Mouse (Mus musculus) G1E (cell line): ENCODE measurements around the gene Arid2. TPM values are rescaled to one million over a fixed set of nuclear protein-coding genes. Genes with fewer than 3 reads are reported as not detected.
"Not testable (repeated sequence)": the region's sequence is repeated elsewhere in the genome, so short reads cannot be mapped to it uniquely, and the experiment has no call there.

Experiments
- ATAC-seq: 2 replicates; pipeline ENCODE4 v1.8.0; 2016; ENCODE audit warnings: mild to moderate bottlenecking; ENCODE audit not compliant: insufficient number of reproducible peaks, poor library complexity, low FRiP score, severe bottlenecking; ENCODE audit errors: extremely low read depth
- DNase-seq: peaks from one replicate; pipeline ENCODE4 v3.0.0; 2012; ENCODE audit warnings: low spot score
- H3K27me3 ChIP-seq: 2 replicates; pipeline ENCODE4 v1.6.1; 2012; ENCODE audit warnings: mild to moderate bottlenecking, low read length, inconsistent platforms; ENCODE audit not compliant: insufficient read depth
- H3K36me3 ChIP-seq: replicated peaks from 2 replicates; pipeline ENCODE3; 2012; ENCODE audit warnings: mild to moderate bottlenecking, inconsistent platforms
- H3K4me1 ChIP-seq: 2 replicates; pipeline ENCODE4 v1.6.1; 2012; ENCODE audit warnings: low read depth, low read length, inconsistent platforms, mixed read lengths; ENCODE audit not compliant: insufficient read depth
- H3K4me3 ChIP-seq: 2 replicates; pipeline ENCODE4 v1.5.1; 2012; ENCODE audit warnings: low read depth, mild to moderate bottlenecking, inconsistent platforms, low read length, moderate library complexity, mixed read lengths
- H3K9me3 ChIP-seq: replicated peaks from 2 replicates; pipeline ENCODE4 v1.6.1; 2012; ENCODE audit warnings: inconsistent platforms
- CTCF ChIP-seq: IDR thresholded peaks from 2 replicates; pipeline ENCODE4 v1.5.1; 2012; ENCODE audit warnings: low read depth, low read length, inconsistent platforms, mixed read lengths
- GATA1 ChIP-seq: IDR thresholded peaks from 2 replicates; pipeline ENCODE4 v1.6.1; 2012; ENCODE audit warnings: borderline replicate concordance, low read length, inconsistent platforms, mixed read lengths
- GATA2 ChIP-seq: IDR thresholded peaks from 2 replicates; pipeline ENCODE4 v1.6.1; 2012; ENCODE audit warnings: low read depth, low read length, inconsistent platforms, borderline replicate concordance
- POLR2AphosphoS5 ChIP-seq: IDR thresholded peaks from 2 replicates; pipeline ENCODE4 v1.6.1; 2012; ENCODE audit warnings: low read depth, low read length, inconsistent platforms; ENCODE audit not compliant: insufficient replicate concordance
- TAL1 ChIP-seq: conservative IDR thresholded peaks from 2 replicates; pipeline ENCODE4 v1.6.1; 2012; ENCODE audit warnings: low read depth, low read length, inconsistent platforms, mixed read lengths
- polyA plus RNA-seq: library from polyadenylated mRNA; stranded (reverse); fragments of >175 nt; gene quantifications from 2 replicates; pipeline ENCODE4 v1.2.3, GENCODE M21; 2012
- total RNA-seq, 2 experiments: library from RNA; stranded (forward) in 1 of 2; stranded (reverse) in 1 of 2; fragments of 200-1000 nt in 1 of 2; fragments of >200 nt in 1 of 2; fragmentation: Nextera tagmentation in 1 of 2; gene quantifications; 2 replicates each; pipeline ENCODE4 v1.2.3; 2014 to 2017

The Arid2 gene
- total and polyA plus RNA-seq, 3 experiments = 15.8 to 100 (median 48.7) TPM

DNA sequence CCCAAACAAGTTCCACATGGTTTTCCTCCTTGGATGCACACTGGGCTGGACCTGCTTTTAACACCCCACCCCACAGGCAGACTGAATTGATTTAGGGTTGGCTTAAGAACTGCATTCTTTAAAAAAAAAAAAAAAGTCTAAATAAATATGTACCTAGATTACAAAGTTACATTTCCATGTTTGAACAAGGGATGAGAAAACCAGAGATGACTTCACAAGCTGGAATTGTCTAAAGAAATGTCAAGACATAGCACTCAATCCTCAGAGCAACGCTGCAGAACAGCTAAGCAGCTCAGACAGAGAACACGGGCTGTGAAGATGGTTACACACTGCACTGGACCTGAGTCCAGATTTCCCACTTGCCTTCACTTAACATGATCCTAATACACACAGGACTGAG is 119.8 kb downstream of the Arid2 start:
- no peaks in the 10 kb centered on the region for H3K27me3 ChIP-seq
- H3K4me3 ChIP-seq = no peak overlapping the region
- ATAC-seq (no peak), DNase-seq (no peak)
- peaks cover 77% of the 10 kb centered on the region for H3K36me3 ChIP-seq
- H3K9me3 ChIP-seq = no peaks in the 10 kb centered on the region
- peaks cover 4% of the 10 kb centered on the region for H3K4me1 ChIP-seq
- no peak for TF ChIP-seq POLR2AphosphoS5
- no peak for TF ChIP-seq TAL1
- TF ChIP-seq CTCF = no peak
- TF ChIP-seq GATA2 = no peak
- TF ChIP-seq GATA1 = no peak

DNA sequence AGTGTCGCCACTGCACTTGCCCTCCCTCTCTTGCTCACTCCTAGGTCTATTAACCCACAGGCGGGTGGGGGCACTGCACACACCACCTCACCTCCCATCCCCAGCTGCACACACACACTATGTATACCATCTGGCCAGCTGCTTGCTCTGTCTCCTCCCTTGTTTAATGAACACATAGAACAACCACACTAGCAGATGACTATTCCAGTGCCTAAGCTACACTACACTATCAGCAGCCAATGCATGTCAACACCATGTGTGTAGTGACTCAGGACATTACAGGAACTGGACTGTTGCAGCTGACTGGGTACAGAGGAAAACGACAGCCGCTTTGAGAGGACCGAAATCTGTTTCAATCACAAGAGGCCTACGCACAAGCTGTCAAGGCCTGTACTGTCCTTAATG is 121.4 kb downstream of the Arid2 start:
- DNase-seq = no peak
- Histone ChIP-seq H3K4me3 (no peak overlapping the region; the same call in 1 of the 2 replicates), H3K36me3 (peaks cover 78% of the 10 kb centered on the region), H3K9me3 (no peaks in the 10 kb centered on the region), H3K27me3 (no peaks in the 10 kb centered on the region), H3K4me1 (peaks cover 4% of the 10 kb centered on the region)
- TF ChIP-seq GATA1 = no peak
- no peak for TF ChIP-seq GATA2
- TF ChIP-seq CTCF = no peak
- ATAC-seq = peak; percentile 41

- Histone ChIP-seq H3K27me3 (no peaks in the 10 kb centered on the region), H3K9me3 (no peaks in the 10 kb centered on the region), H3K4me1 (no peaks in the 10 kb centered on the region), H3K36me3 (peaks cover 94% of the 10 kb centered on the region), H3K4me3 (no peak overlapping the region)
- TF ChIP-seq TAL1 = no peak
- no peak for TF ChIP-seq GATA2
- no peak for TF ChIP-seq CTCF
- TF ChIP-seq GATA1 = no peak
- no peak for TF ChIP-seq POLR2AphosphoS5
- DNase-seq (no peak), ATAC-seq (no peak)
Measured at GRCm38 (mm10) chr15:96418161-96418560, 130.8 kb downstream of the Arid2 start.

DNA sequence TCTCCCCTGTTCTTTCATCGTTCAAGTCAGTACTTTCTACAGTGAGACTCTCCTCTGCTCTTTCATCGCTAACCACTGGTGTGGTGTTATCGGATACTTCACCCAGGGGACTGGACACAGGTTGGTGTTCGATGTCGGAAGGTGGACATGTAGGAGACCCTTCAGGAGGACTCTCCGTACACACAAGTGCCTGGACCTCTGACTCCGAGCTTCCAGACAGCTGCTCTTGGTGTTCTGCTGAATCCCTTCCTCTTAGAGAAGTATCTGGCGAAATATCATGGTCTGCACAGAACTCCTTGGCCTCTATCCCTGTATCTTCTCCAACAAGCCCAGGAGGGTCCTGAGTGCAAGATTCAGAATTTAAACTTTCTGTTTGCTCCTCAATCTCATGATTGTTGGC is 132.6 kb downstream of the Arid2 start:
- Histone ChIP-seq H3K9me3 (no peaks in the 10 kb centered on the region), H3K27me3 (no peaks in the 10 kb centered on the region), H3K4me3 (no peak overlapping the region), H3K4me1 (no peaks in the 10 kb centered on the region), H3K36me3 (peaks cover 92% of the 10 kb centered on the region)
- DNase-seq (no peak), ATAC-seq (no peak)
- TF ChIP-seq TAL1 (no peak), POLR2AphosphoS5 (no peak), GATA1 (no peak), GATA2 (no peak), CTCF (no peak)

DNA sequence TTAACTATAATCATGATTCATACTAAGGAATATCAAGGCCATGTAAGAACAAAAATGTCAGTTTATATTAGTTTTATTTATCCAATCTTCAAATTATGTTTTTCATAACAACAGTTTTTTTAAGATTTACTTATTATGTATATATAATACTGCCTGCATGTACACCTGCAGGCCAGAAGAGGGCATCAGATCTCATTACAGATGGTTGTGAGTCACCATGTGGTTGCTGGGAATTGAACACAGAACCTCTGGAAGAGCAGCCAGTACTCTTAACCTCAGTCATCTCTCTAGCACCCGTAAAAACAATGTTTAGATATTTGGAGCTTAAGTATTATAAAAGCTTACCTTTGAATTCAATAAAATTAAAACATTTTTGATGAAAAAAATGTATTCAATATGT is 146.9 kb downstream of the Arid2 start:
- DNase-seq (no peak), ATAC-seq (no peak)
- peaks cover 71% of the 10 kb centered on the region for H3K36me3 ChIP-seq
- H3K4me1 ChIP-seq = no peaks in the 10 kb centered on the region
- TF ChIP-seq GATA1 = no peak
- TF ChIP-seq POLR2AphosphoS5 = no peak
- no peak for TF ChIP-seq GATA2
- no peak for TF ChIP-seq TAL1
- TF ChIP-seq CTCF = no peak
- no peak overlapping the region for H3K4me3 ChIP-seq
- no peaks in the 10 kb centered on the region for H3K9me3 ChIP-seq
- H3K27me3 ChIP-seq = no peaks in the 10 kb centered on the region

DNA sequence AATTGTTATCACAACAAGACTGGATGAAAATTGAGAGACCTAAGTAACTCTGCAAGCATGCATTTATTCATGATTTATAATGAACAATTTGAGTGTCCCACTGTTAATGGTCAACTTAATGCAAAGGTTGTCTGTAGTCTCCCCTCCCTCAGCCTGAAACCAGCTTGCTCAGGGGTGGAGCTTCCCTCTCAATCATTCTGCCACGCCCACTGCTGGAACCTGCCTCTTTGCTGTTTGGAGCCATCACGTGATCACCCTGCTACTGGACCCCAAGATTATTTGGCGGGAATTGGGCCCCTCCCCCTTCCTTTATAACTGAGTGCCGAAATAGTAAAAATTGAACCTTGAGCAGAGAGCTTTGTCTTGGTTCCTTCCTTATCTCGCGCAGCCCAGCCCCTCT is 154.2 kb downstream of the Arid2 start:
- H3K36me3 ChIP-seq = peaks cover 63% of the 10 kb centered on the region
- not testable (repeated sequence) for H3K4me1 ChIP-seq, H3K9me3 ChIP-seq, H3K27me3 ChIP-seq, DNase-seq, ATAC-seq, H3K4me3 ChIP-seq

DNA sequence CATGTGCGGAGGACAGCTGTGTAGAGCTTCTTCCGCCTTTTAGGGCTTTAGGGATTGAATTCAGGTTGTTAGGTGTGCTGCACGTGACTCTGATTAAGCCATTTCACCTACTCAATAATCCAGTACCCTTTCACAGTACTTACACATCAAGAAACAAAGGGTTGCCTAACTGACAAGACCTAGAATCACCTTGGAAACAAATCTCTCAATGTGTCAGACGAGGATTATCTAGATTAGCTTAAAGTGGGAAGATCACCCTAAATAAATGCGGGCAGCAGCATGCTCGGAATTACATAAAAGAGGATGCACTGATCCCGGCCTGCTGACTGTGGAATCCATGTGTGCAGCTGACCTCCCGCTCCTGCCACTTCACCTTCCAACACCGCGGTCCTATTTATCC is 159.5 kb downstream of the Arid2 start:
- no peaks in the 10 kb centered on the region for H3K27me3 ChIP-seq
- TF ChIP-seq GATA2 (no peak), CTCF (no peak), POLR2AphosphoS5 (no peak), GATA1 (no peak), TAL1 (no peak)
- H3K4me3 ChIP-seq = no peak overlapping the region
- H3K9me3 ChIP-seq = no peaks in the 10 kb centered on the region
- H3K4me1 ChIP-seq = peaks cover 30% of the 10 kb centered on the region
- ATAC-seq (no peak), DNase-seq (no peak)
- peaks cover 61% of the 10 kb centered on the region for H3K36me3 ChIP-seq
